Mouse (Mus musculus) G1E (cell line): Measurements from ENCODE around the gene Actr1a. TPM values are rescaled to one million over a fixed set of nuclear protein-coding genes. Genes with fewer than 3 reads are reported as not detected.
A peak's percentile ranks its signal among the peaks of the same experiment; 100 is the strongest.

Experiments used
- ATAC-seq: 2 replicates; pipeline ENCODE4 v1.8.0; 2016; ENCODE audit warnings: mild to moderate bottlenecking; ENCODE audit not compliant: insufficient number of reproducible peaks, poor library complexity, low FRiP score, severe bottlenecking; ENCODE audit errors: extremely low read depth
- DNase-seq: peaks from one replicate; pipeline ENCODE4 v3.0.0; 2012; ENCODE audit warnings: low spot score
- H3K27me3 ChIP-seq: 2 replicates; pipeline ENCODE4 v1.6.1; 2012; ENCODE audit warnings: mild to moderate bottlenecking, low read length, inconsistent platforms; ENCODE audit not compliant: insufficient read depth
- H3K36me3 ChIP-seq: replicated peaks from 2 replicates; pipeline ENCODE3; 2012; ENCODE audit warnings: mild to moderate bottlenecking, inconsistent platforms
- H3K4me1 ChIP-seq: 2 replicates; pipeline ENCODE4 v1.6.1; 2012; ENCODE audit warnings: low read depth, low read length, inconsistent platforms, mixed read lengths; ENCODE audit not compliant: insufficient read depth
- H3K4me3 ChIP-seq: 2 replicates; pipeline ENCODE4 v1.5.1; 2012; ENCODE audit warnings: low read depth, mild to moderate bottlenecking, inconsistent platforms, low read length, moderate library complexity, mixed read lengths
- H3K9me3 ChIP-seq: replicated peaks from 2 replicates; pipeline ENCODE4 v1.6.1; 2012; ENCODE audit warnings: inconsistent platforms
- CTCF ChIP-seq: IDR thresholded peaks from 2 replicates; pipeline ENCODE4 v1.5.1; 2012; ENCODE audit warnings: low read depth, low read length, inconsistent platforms, mixed read lengths
- GATA1 ChIP-seq: IDR thresholded peaks from 2 replicates; pipeline ENCODE4 v1.6.1; 2012; ENCODE audit warnings: borderline replicate concordance, low read length, inconsistent platforms, mixed read lengths
- GATA2 ChIP-seq: IDR thresholded peaks from 2 replicates; pipeline ENCODE4 v1.6.1; 2012; ENCODE audit warnings: low read depth, low read length, inconsistent platforms, borderline replicate concordance
- POLR2AphosphoS5 ChIP-seq: IDR thresholded peaks from 2 replicates; pipeline ENCODE4 v1.6.1; 2012; ENCODE audit warnings: low read depth, low read length, inconsistent platforms; ENCODE audit not compliant: insufficient replicate concordance
- TAL1 ChIP-seq: conservative IDR thresholded peaks from 2 replicates; pipeline ENCODE4 v1.6.1; 2012; ENCODE audit warnings: low read depth, low read length, inconsistent platforms, mixed read lengths
- polyA plus RNA-seq: library from polyadenylated mRNA; stranded (reverse); fragments of >175 nt; gene quantifications from 2 replicates; pipeline ENCODE4 v1.2.3, GENCODE M21; 2012
- total RNA-seq, 2 experiments: library from RNA; stranded (forward) in 1 of 2; stranded (reverse) in 1 of 2; fragments of 200-1000 nt in 1 of 2; fragments of >200 nt in 1 of 2; fragmentation: Nextera tagmentation in 1 of 2; gene quantifications; 2 replicates each; pipeline ENCODE4 v1.2.3; 2014 to 2017

Gene Actr1a
- 75.4 and 92.4 TPM in 2 replicates for total RNA-seq (2014; fragmentation: Nextera tagmentation)
- total RNA-seq (2017), result 84.5 and 85.6 TPM in 2 replicates
- polyA plus RNA-seq, result 19.1 and 24.3 TPM in 2 replicates

- ATAC-seq, result peak; percentile 86
- TF ChIP-seq POLR2AphosphoS5, result no peak
- TF ChIP-seq TAL1, result no peak
- TF ChIP-seq GATA1, result no peak
- TF ChIP-seq CTCF, result no peak
- no peak for TF ChIP-seq GATA2
- Histone ChIP-seq H3K4me3 (peak within 1 kb of the TSS; percentile 89), H3K27me3 (no peaks in the 10 kb centered on the region), H3K4me1 (peaks cover 37% of the 10 kb centered on the region), H3K36me3 (peaks cover 34% of the 10 kb centered on the region), H3K9me3 (no peaks in the 10 kb centered on the region)
- peak; percentile 95 for DNase-seq
These were observed at the start of gene Actr1a for GRCm38 (mm10) chr19:46395109-46396009. Actr1a (minus strand) TSS chr19:46395748.

GRCm38 (mm10) chr19:46444209-46444608 is 48.7 kb upstream of the Actr1a start:
- TF ChIP-seq CTCF (peak; percentile 67), TAL1 (no peak)
- ATAC-seq (peak; percentile 49), DNase-seq (peak; percentile 71)
- Histone ChIP-seq H3K4me1 (peaks cover 13% of the 10 kb centered on the region), H3K9me3 (no peaks in the 10 kb centered on the region), H3K27me3 (no peaks in the 10 kb centered on the region), H3K36me3 (peaks cover 42% of the 10 kb centered on the region), H3K4me3 (no peak overlapping the region)

- Histone ChIP-seq H3K9me3 (no peaks in the 10 kb centered on the region), H3K27me3 (no peaks in the 10 kb centered on the region), H3K4me1 (peaks cover 13% of the 10 kb centered on the region), H3K4me3 (no peak overlapping the region), H3K36me3 (peaks cover 43% of the 10 kb centered on the region)
- ATAC-seq, result no peak
- DNase-seq, result no peak
- no peak for TF ChIP-seq GATA1
- no peak for TF ChIP-seq POLR2AphosphoS5
- no peak for TF ChIP-seq TAL1
- TF ChIP-seq GATA2, result no peak
- TF ChIP-seq CTCF, result no peak
These were observed 48.0 kb upstream of the Actr1a start for GRCm38 (mm10) chr19:46443509-46443908.

GRCm38 (mm10) chr19:46435492-46435891 is 39.9 kb upstream of the Actr1a start:
- Histone ChIP-seq H3K4me1 (0 out of 2 replicates have a peak, but pooled peaks cover 3% of the 10 kb centered on the region), H3K27me3 (no peaks in the 10 kb centered on the region), H3K4me3 (no peak overlapping the region), H3K9me3 (no peaks in the 10 kb centered on the region), H3K36me3 (peaks cover 66% of the 10 kb centered on the region)
- no peak for ATAC-seq
- TF ChIP-seq GATA2, result no peak
- TF ChIP-seq TAL1, result no peak
- TF ChIP-seq POLR2AphosphoS5, result no peak
- peak; percentile 57 for TF ChIP-seq CTCF
- no peak for TF ChIP-seq GATA1
- DNase-seq, result no peak

GRCm38 (mm10) chr19:46434591-46434990 is 39.0 kb upstream of the Actr1a start:
- ATAC-seq, result no peak
- no peak for DNase-seq
- TF ChIP-seq POLR2AphosphoS5 (no peak), CTCF (no peak), GATA1 (no peak), TAL1 (no peak), GATA2 (no peak)
- Histone ChIP-seq H3K4me3 (no peak overlapping the region), H3K27me3 (no peaks in the 10 kb centered on the region), H3K4me1 (0 out of 2 replicates have a peak, but pooled peaks cover 3% of the 10 kb centered on the region), H3K9me3 (no peaks in the 10 kb centered on the region), H3K36me3 (peaks cover 62% of the 10 kb centered on the region)

GRCm38 (mm10) chr19:46434148-46434547 is 38.6 kb upstream of the Actr1a start:
- H3K27me3 ChIP-seq, result no peaks in the 10 kb centered on the region
- H3K4me1 ChIP-seq, result 0 out of 2 replicates have a peak, but pooled peaks cover 3% of the 10 kb centered on the region
- no peak for TF ChIP-seq POLR2AphosphoS5
- TF ChIP-seq GATA1, result no peak
- TF ChIP-seq GATA2, result no peak
- TF ChIP-seq TAL1, result no peak
- no peak for TF ChIP-seq CTCF
- no peak for ATAC-seq
- no peak for DNase-seq
- H3K9me3 ChIP-seq, result no peaks in the 10 kb centered on the region
- no peak overlapping the region for H3K4me3 ChIP-seq
- peaks cover 61% of the 10 kb centered on the region for H3K36me3 ChIP-seq
